Mouse (Mus musculus): ENCODE measurements around the gene Osbpl6. TPM values are rescaled to one million over a fixed set of nuclear protein-coding genes. Genes with fewer than 3 reads are reported as not detected.

Gene Osbpl6
- polyA plus RNA-seq, 1 experiment from 2014 or later, result 11.0 TPM

DNA sequence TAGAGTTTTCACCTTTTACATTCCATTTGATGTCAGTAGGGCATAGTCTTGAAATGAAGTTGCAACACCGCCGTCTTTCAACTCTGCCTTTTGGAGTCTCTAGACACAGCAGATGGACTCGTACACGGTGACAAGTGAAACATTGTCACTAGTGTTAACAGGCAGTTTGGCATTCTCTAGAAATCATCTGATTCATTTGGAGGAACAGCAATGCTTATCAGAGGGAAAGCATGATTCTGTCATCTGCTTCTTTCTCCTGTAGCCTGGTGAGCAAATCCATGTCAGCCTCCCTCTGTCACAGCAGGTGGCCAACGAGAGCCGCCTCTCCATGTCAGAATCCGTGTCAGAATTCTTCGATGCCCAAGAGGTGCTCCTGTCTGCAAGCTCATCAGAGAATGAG is 172.6 kb downstream of the Osbpl6 start:
- WGBS, result 89% methylated on average over 8 of the region's 8 CpGs
- no peak overlapping the region for H3K4me3 ChIP-seq (ENCODE audit: low read depth, low read length)
- no peaks in the 10 kb centered on the region for H3K4me1 ChIP-seq (ENCODE audit: control insufficient read depth, insufficient read depth, low read length)
- no peak for ATAC-seq (ENCODE audit: low read depth)
- no peak overlapping the region for H3K4me2 ChIP-seq (ENCODE audit: low read depth, low read length)
- H3K36me3 ChIP-seq (ENCODE audit: control insufficient read depth, insufficient read depth, low read length), result no peaks in the 10 kb centered on the region
- 0 out of 2 replicates have a peak, but pooled peaks cover 2% of the 10 kb centered on the region for H3K9me3 ChIP-seq (ENCODE audit: control insufficient read depth, low read length)
- no peak for DNase-seq (ENCODE audit: low spot score)
- H3K27me3 ChIP-seq (replicated peaks; ENCODE audit: control insufficient read depth, insufficient read depth, low read length), result no peaks in the 10 kb centered on the region
- no peak overlapping the region for H3K27ac ChIP-seq (replicated peaks; ENCODE audit: low read depth, low read length)
- H3K9ac ChIP-seq (ENCODE audit: low read depth, low read length), result no peak overlapping the region

DNA sequence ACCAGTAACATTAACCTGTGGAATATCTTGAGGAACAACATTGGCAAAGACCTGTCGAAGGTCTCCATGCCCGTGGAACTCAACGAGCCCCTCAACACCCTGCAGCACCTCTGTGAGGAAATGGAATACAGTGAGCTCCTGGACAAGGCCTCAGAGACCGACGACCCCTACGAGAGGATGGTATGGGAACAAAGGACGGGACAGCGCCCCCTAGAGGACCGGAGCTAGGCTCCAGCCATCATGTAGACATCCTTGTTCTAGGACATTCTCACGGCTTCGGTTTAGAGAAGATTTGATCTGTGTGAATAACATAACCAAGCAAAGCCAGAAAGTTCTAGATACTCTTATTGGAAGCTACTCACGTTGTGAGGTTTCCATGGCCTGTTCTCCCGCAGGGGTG is 178.8 kb downstream of the Osbpl6 start:
- Histone ChIP-seq H3K9ac (ENCODE audit: low read depth, low read length) (no peak overlapping the region), H3K27me3 (replicated peaks; ENCODE audit: control insufficient read depth, insufficient read depth, low read length) (no peaks in the 10 kb centered on the region), H3K4me2 (ENCODE audit: low read depth, low read length) (no peak overlapping the region), H3K4me1 (ENCODE audit: control insufficient read depth, insufficient read depth, low read length) (no peaks in the 10 kb centered on the region), H3K9me3 (ENCODE audit: control insufficient read depth, low read length) (0 out of 2 replicates have a peak, but pooled peaks cover 2% of the 10 kb centered on the region), H3K36me3 (ENCODE audit: control insufficient read depth, insufficient read depth, low read length) (no peaks in the 10 kb centered on the region), H3K4me3 (ENCODE audit: low read depth, low read length) (no peak overlapping the region), H3K27ac (replicated peaks; ENCODE audit: low read depth, low read length) (no peak overlapping the region)
- WGBS, result 94% methylated on average over 13 of the region's 13 CpGs
- DNase-seq (ENCODE audit: low spot score) (no peak), ATAC-seq (ENCODE audit: low read depth) (no peak)

DNA sequence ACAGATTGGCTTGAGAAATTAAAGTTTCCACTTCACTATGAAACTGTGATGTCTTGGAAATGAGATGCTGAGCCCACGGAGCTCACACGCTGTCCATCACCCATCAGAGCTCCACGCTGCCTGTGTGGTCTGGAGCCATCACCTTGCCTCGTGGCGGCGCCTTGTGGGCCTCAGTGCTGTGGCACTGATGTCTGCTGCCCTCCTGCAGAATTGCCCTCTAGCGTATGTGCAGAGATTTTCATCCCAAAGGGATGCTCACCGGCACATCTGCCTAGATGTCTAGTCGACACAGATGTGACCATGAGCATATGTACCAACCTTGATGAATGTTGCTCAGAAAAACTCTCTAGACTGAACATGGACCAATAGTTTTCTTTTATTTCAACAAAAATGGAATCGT is 180.6 kb downstream of the Osbpl6 start:
- WGBS, result 86% methylated on average over 10 of the region's 10 CpGs
- Histone ChIP-seq H3K36me3 (ENCODE audit: control insufficient read depth, insufficient read depth, low read length) (peaks cover 4% of the 10 kb centered on the region; the same call in 1 of the 2 replicates), H3K9me3 (ENCODE audit: control insufficient read depth, low read length) (0 out of 2 replicates have a peak, but pooled peaks cover 2% of the 10 kb centered on the region), H3K9ac (ENCODE audit: low read depth, low read length) (no peak overlapping the region), H3K4me3 (ENCODE audit: low read depth, low read length) (no peak overlapping the region), H3K4me2 (ENCODE audit: low read depth, low read length) (no peak overlapping the region), H3K4me1 (ENCODE audit: control insufficient read depth, insufficient read depth, low read length) (no peaks in the 10 kb centered on the region), H3K27me3 (replicated peaks; ENCODE audit: control insufficient read depth, insufficient read depth, low read length) (no peaks in the 10 kb centered on the region), H3K27ac (replicated peaks; ENCODE audit: low read depth, low read length) (no peak overlapping the region)
- ATAC-seq (ENCODE audit: low read depth), result no peak
- no peak for DNase-seq (ENCODE audit: low spot score)

DNA sequence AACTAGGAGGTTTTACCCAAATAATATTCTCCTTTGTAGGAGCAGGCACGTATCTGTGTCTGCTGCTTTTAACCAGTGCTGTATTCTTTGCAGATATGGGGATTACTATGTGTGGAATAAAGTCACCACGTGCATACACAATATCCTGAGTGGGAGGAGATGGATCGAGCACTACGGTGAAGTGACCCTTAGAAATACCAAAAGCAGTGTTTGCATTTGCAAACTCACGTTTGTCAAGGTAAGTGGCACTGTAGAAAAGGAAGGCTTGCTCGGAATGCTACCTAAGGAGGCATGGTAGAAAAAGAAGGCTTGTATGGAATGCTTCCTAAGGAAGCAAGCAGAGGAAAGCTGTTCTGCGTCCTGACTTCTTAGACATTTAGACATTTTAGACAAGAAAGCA is 183.9 kb downstream of the Osbpl6 start:
- H3K4me3 ChIP-seq (ENCODE audit: low read depth, low read length), result no peak overlapping the region
- H3K4me1 ChIP-seq (ENCODE audit: control insufficient read depth, insufficient read depth, low read length), result no peaks in the 10 kb centered on the region
- ATAC-seq (ENCODE audit: low read depth) (no peak), DNase-seq (ENCODE audit: low spot score) (no peak)
- no peak overlapping the region for H3K4me2 ChIP-seq (ENCODE audit: low read depth, low read length)
- no peak overlapping the region for H3K9ac ChIP-seq (ENCODE audit: low read depth, low read length)
- H3K27ac ChIP-seq (replicated peaks; ENCODE audit: low read depth, low read length), result no peak overlapping the region
- WGBS, result 88% methylated on average over 7 of the region's 7 CpGs
- no peaks in the 10 kb centered on the region for H3K9me3 ChIP-seq (ENCODE audit: control insufficient read depth, low read length)
- H3K36me3 ChIP-seq (ENCODE audit: control insufficient read depth, insufficient read depth, low read length), result peaks cover 4% of the 10 kb centered on the region; the same call in 1 of the 2 replicates
- no peaks in the 10 kb centered on the region for H3K27me3 ChIP-seq (replicated peaks; ENCODE audit: control insufficient read depth, insufficient read depth, low read length)

DNA sequence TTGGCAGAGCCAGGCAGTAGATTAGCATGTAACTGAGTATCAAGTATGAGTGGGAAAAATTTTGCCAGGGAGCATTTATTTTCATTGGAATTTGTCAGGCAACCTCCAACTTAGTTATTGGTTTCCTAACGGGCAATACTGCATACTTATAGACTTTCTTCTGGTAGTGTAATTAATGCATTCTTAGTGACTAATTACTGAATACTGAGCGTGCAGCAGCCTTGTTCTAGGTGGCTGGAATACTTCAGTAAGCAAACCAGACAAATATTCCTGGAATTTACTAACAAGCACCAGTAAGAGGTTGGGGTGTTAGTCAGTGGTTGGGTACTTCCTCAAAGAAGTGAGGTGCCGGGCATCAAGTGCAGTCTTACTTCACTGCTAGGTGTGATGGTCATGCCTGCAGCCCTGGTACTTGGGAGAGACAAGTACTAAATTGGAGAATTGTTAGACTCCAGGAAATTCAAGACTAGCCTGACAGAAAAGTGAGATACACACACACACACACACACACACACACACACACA is 186.2 kb downstream of the Osbpl6 start:
- Histone ChIP-seq H3K27me3 (replicated peaks; ENCODE audit: control insufficient read depth, insufficient read depth, low read length) (no peaks in the 10 kb centered on the region), H3K4me1 (ENCODE audit: control insufficient read depth, insufficient read depth, low read length) (no peaks in the 10 kb centered on the region), H3K36me3 (ENCODE audit: control insufficient read depth, insufficient read depth, low read length) (peaks cover 4% of the 10 kb centered on the region; the same call in 1 of the 2 replicates), H3K4me3 (ENCODE audit: low read depth, low read length) (no peak overlapping the region), H3K9ac (ENCODE audit: low read depth, low read length) (no peak overlapping the region), H3K9me3 (ENCODE audit: control insufficient read depth, low read length) (no peaks in the 10 kb centered on the region), H3K27ac (replicated peaks; ENCODE audit: low read depth, low read length) (no peak overlapping the region), H3K4me2 (ENCODE audit: low read depth, low read length) (no peak overlapping the region)
- DNase-seq (ENCODE audit: low spot score) (no peak), ATAC-seq (ENCODE audit: low read depth) (no peak)
- WGBS, result 70% methylated on average over 3 of the region's 3 CpGs

DNA sequence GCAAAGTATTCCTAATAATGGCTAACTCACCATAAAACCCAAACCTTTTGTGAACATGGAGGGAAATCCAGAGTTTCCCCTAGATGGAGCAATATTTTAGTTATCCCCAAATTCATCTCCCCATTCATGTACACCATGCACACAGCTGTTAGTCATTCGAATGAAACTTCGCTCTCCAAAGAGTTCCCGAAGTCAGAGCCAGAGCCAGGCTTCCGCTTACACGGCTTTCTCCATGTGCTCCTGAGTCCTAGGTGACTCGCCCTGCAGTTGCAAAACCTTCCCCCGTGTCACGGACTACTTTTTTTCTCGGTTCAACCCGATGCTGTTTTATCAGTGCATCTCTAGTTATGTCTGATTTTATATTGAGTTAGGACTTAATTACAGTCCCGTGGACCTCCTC is 191.2 kb downstream of the Osbpl6 start:
- DNase-seq (ENCODE audit: low spot score) (peak; percentile 61), ATAC-seq (ENCODE audit: low read depth) (no peak)
- Histone ChIP-seq H3K4me3 (ENCODE audit: low read depth, low read length) (no peak overlapping the region), H3K9me3 (ENCODE audit: control insufficient read depth, low read length) (no peaks in the 10 kb centered on the region), H3K27ac (replicated peaks; ENCODE audit: low read depth, low read length) (no peak overlapping the region), H3K4me2 (ENCODE audit: low read depth, low read length) (no peak overlapping the region), H3K9ac (ENCODE audit: low read depth, low read length) (no peak overlapping the region), H3K4me1 (ENCODE audit: control insufficient read depth, insufficient read depth, low read length) (peaks cover 3% of the 10 kb centered on the region; the same call in 1 of the 2 replicates), H3K27me3 (replicated peaks; ENCODE audit: control insufficient read depth, insufficient read depth, low read length) (no peaks in the 10 kb centered on the region), H3K36me3 (ENCODE audit: control insufficient read depth, insufficient read depth, low read length) (no peaks in the 10 kb centered on the region)
- 51% methylated on average over 11 of the region's 11 CpGs for WGBS

DNA sequence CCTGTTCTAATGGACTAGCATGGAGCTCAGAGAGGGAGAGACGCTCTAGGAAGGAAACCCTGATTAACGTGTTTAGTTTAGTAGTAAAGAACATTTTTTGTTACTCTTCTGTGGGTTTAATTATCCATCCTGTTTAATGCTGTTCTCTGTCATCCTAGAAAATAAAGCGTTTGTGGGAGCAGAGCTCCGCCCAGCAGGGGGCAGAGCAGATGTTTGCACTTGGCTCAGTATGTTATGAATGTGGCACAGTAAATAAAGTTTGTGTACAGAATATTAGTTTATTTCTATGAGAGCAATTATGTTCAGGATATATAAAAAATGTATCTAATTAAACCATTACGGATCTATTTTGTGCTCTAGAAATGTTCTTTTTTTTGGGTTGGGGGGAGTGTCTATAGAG is 192.9 kb downstream of the Osbpl6 start:
- H3K36me3 ChIP-seq (ENCODE audit: control insufficient read depth, insufficient read depth, low read length), result no peaks in the 10 kb centered on the region
- no peaks in the 10 kb centered on the region for H3K9me3 ChIP-seq (ENCODE audit: control insufficient read depth, low read length)
- H3K9ac ChIP-seq (ENCODE audit: low read depth, low read length), result no peak overlapping the region
- WGBS, result 65% methylated on average over 5 of the region's 5 CpGs
- no peak overlapping the region for H3K4me2 ChIP-seq (ENCODE audit: low read depth, low read length)
- H3K4me1 ChIP-seq (ENCODE audit: control insufficient read depth, insufficient read depth, low read length), result peaks cover 3% of the 10 kb centered on the region; the same call in 1 of the 2 replicates
- ATAC-seq (ENCODE audit: low read depth), result no peak
- no peak for DNase-seq (ENCODE audit: low spot score)
- no peaks in the 10 kb centered on the region for H3K27me3 ChIP-seq (replicated peaks; ENCODE audit: control insufficient read depth, insufficient read depth, low read length)
- H3K4me3 ChIP-seq (ENCODE audit: low read depth, low read length), result no peak overlapping the region
- H3K27ac ChIP-seq (replicated peaks; ENCODE audit: low read depth, low read length), result no peak overlapping the region

DNA sequence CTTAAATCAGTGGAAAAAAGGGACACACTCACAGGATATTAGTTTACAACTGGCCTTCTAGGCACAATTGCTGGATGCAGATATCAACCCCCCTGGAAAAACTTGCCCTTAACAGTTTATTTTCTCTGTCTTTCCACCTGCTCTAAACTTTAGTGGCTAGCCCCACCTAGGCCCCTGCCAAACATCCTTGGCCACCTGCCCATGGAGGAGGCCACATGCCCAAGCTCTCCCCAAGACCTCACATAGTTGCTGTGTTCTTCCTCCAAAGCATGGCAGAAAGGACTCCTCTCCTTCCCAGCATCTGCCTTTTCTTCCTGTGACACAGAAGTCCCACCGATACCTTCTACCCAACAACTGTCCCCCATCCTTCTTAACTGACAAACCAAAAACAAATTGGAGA is 195.9 kb downstream of the Osbpl6 start:
- no peaks in the 10 kb centered on the region for H3K9me3 ChIP-seq (ENCODE audit: control insufficient read depth, low read length)
- ATAC-seq (ENCODE audit: low read depth), result no peak
- H3K27ac ChIP-seq (replicated peaks; ENCODE audit: low read depth, low read length), result no peak overlapping the region
- no peak overlapping the region for H3K4me2 ChIP-seq (ENCODE audit: low read depth, low read length)
- no peak for DNase-seq (ENCODE audit: low spot score)
- no peak overlapping the region for H3K9ac ChIP-seq (ENCODE audit: low read depth, low read length)
- no peaks in the 10 kb centered on the region for H3K36me3 ChIP-seq (ENCODE audit: control insufficient read depth, insufficient read depth, low read length)
- no peaks in the 10 kb centered on the region for H3K27me3 ChIP-seq (replicated peaks; ENCODE audit: control insufficient read depth, insufficient read depth, low read length)
- H3K4me1 ChIP-seq (ENCODE audit: control insufficient read depth, insufficient read depth, low read length), result peaks cover 3% of the 10 kb centered on the region; the same call in 1 of the 2 replicates
- 90% methylated on average over 1 of the region's 1 CpGs for WGBS
- H3K4me3 ChIP-seq (ENCODE audit: low read depth, low read length), result no peak overlapping the region

DNA sequence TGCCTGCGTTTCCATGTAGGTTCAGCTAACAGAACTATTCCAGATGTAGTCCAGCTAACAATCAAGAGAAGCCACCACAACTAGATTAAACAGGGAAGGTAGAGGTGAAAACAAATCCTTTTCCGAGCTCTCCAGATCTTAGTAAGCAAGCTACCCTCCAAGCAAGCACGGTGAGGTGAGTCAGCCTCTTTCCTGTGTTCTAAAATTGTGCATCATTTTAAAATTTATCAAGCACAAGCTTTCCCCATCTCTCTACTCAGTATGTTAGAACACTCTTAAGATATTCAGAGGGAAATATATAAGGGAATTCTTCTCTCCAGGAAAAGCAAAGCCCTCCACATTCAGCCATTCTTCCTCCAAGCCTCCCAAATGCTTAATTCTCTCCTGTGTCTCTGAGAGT is 200.4 kb downstream of the Osbpl6 start:
- Histone ChIP-seq H3K27ac (replicated peaks; ENCODE audit: low read depth, low read length) (no peak overlapping the region), H3K4me3 (ENCODE audit: low read depth, low read length) (no peak overlapping the region), H3K36me3 (ENCODE audit: control insufficient read depth, insufficient read depth, low read length) (no peaks in the 10 kb centered on the region), H3K9me3 (ENCODE audit: control insufficient read depth, low read length) (no peaks in the 10 kb centered on the region), H3K27me3 (replicated peaks; ENCODE audit: control insufficient read depth, insufficient read depth, low read length) (no peaks in the 10 kb centered on the region), H3K4me2 (ENCODE audit: low read depth, low read length) (no peak overlapping the region), H3K4me1 (ENCODE audit: control insufficient read depth, insufficient read depth, low read length) (no peaks in the 10 kb centered on the region), H3K9ac (ENCODE audit: low read depth, low read length) (no peak overlapping the region)
- ATAC-seq (ENCODE audit: low read depth) (no peak), DNase-seq (ENCODE audit: low spot score) (no peak)
- 61% methylated on average over 3 of the region's 3 CpGs for WGBS
